Mouse (Mus musculus) lung, postnatal 10 days (tissue): ENCODE measurements around the gene Ddx27.

ENCODE experiments used
- DNase-seq: peaks from one replicate; pipeline ENCODE4 v3.0.0; 2021

Gene Ddx27

DNA sequence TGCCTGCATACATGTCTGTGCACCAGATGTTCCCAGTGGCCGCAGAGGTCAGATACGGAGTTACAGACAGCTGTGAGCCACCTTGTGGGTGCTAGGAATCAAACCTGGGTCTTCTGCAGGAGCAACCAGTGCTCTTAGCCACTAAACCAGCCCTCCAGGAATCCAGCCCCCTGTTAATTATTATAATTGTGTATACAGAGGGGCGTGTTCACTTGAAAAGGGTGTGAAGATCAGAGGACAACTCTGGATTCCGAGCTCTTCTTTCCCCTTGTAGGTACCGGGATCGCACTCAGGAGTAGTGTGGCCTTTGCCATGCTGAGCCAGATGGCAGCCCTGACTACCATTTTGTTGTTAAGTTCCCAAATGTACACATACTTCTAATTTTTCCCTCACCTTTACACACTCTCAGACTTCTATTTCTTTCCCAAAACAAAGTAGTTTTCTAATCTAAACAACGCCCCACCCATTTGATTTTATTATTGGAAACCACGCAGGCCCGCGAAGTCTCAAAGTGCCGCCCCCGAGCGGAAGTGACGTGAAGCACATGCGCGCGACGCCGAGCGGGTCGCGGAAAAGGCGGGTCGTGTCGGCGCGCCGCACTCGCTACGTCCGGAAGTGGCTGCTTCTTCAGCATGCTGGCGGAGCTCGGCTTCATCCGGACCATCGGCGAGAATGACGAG, at the start of gene Ddx27:
Ddx27 (plus strand) TSS at position 492 of the 680 bp plus-strand sequence.
- peak; percentile 95 for DNase-seq

DNA sequence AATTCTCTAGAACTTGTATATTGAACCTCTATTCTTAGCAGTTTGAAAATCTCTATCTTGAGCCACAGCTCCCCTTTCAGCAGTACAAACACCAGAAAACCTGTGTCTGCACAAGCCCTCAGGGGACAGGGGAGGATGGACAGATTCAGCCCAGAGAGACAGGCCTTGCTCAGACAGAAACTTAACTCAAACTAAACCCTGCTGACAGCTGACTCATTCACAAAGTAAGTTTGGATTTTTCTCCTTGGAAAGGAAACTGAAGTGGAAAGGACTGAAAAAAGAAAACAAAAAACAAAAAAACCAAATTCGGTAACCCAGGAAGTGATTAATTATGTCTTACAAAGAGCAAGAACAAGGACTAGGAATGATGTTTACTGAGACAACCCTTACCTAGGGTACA, 41.8 kb upstream of the Ddx27 start:
- DNase-seq, result no peak

DNA sequence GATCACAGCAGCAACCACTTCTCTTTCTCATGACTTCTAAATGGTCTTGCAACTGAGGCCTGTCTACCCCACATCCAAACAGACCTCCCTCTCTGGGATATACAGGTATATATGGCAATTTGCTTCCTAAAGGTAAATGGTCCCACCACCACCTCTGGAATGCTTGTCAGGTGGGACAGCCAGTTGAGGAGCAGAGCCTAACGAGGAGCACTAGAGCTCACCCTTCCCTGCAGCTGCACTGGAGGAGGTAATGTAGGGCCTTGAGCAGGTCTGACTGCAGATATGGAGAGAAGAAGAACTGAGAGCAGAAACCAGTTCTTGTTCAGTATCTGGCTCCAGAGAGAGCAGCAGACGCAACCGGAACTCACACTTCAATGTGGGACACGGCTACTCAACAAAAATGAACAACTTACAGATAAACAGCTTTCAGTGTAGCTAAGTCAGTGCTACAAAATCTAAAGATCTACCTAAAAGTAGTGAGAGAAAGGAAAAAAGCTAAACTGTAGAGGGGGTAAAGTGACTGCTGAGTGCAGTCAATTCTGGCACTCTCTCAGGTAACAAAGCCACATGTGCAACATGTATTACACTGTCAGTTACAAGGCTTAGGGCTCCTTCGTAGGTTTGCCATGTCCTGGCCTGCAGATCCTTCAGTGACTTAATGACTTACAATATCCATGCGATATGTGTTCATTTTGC, 40.7 kb upstream of the Ddx27 start:
- DNase-seq, result no peak

DNA sequence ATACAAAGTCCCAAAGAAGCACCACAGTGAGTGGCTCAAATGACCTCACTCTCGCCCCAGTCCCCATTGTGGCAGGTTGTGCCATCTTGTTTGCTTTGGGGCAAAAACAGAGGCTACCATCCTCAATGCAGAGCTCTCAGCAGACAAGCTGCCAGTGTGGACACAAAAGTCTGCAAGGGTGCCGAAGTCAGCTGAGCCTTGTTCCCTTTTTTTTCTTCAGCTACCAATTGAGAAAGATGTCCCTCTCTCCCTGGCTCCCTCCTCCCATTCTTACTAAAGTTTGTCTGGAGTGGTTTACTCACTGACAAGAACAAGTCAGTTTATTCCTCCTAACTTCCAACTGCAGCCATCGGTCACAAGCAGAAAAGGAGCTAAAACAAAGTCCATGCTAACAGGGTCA, 38.6 kb upstream of the Ddx27 start:
- DNase-seq, result peak; percentile 24

DNA sequence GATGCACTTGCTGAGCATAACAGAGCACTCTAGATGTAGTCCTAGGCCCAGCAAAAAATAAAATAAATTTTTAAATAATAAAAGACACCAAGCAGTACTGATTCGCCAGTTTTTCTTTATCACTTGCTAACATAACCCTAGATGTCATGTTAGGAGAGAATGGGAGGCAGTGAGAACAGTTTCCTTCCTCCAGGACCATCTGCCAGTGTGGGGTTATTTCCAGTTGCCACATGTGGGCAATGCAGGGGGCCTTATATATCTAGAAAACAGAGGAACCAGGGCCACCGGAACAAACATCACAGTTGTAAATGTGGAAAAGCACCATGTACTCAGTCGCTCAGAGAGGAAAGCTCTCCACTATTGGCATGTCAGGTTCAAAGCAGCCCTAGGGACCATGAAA, 37.5 kb upstream of the Ddx27 start:
- no peak for DNase-seq

DNA sequence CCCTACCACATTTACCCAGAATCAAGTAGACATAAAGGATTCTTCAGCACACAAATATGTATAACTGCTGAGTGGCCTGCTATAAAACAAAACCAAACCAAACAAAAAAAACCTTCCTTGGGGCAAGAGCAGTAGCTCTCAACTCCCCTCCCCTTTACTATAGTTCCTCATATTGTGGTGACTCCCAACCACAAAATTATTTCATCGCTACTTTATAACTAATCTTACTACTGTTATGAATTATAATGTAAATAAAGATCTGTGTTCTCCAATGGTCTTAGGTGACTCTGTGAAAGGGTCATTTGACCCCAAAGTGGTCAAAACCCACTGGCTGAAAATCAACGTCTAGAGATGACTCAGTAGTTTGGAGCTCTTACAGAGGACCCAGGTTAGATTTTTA, 34.8 kb upstream of the Ddx27 start:
- no peak for DNase-seq

DNA sequence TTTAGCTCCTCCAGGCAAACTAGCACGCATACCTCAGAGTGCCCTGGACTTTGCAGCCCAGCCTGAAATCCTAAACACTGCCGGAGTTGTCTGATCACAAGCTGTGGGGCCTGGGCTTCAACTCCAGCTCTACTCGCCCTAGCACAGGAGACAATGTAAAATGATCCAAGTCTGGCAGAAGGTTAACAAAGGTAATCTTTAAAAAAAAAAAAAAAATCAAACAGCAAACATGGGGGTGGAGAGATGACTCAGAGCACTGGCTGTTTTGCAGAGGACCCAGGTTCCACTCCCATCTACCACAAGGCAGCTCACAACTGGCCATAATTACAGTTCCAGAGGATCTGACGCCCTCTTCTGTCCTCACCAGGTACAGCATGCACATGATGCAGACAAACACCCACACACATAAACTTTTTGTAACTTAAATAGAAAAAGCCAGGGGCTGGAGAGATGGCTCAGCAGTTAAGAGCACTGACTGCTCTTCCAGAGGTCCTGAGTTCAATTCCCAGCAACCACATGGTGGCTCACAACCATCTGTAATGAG, 31.6 kb upstream of the Ddx27 start:
- DNase-seq, result no peak

DNA sequence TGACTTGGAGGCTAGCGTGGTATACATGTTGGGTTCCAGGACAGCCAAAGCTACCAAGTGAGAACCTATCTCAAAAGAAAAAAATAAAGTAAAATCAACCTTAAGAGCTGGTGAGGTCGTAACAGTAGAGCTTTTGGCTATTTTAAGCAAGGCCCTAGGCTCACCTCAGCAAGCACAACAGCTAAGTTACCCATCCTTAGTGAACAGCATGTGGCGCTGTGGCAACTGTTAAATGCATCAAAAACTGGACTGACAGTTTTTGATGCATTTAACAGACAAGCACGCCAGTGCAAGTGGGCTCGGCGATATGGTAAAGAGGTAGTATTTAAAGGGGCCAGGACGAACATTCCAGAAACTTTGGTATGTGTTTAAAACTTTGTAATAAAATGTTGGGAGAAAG, 24.1 kb upstream of the Ddx27 start:
- DNase-seq, result no peak

DNA sequence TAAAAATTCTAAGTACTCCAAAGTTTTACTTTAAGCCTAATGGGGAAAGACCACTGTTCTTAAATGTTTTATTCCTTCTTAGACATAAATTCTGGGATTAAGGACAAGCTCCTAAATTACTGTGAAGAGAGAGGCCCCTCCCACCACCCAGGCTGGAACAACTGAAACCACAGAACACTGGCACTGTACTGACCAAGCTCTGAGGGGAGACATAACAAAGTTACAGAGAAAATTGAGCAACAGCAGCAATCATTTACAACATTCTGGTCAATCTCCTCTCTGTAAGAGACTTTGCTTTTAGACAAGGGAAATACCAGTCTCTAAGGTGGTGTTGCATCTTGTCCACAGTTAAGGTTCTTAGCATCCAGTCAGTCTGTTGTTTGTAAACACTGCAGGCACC, 23.0 kb upstream of the Ddx27 start:
- DNase-seq, result peak; percentile 50

DNA sequence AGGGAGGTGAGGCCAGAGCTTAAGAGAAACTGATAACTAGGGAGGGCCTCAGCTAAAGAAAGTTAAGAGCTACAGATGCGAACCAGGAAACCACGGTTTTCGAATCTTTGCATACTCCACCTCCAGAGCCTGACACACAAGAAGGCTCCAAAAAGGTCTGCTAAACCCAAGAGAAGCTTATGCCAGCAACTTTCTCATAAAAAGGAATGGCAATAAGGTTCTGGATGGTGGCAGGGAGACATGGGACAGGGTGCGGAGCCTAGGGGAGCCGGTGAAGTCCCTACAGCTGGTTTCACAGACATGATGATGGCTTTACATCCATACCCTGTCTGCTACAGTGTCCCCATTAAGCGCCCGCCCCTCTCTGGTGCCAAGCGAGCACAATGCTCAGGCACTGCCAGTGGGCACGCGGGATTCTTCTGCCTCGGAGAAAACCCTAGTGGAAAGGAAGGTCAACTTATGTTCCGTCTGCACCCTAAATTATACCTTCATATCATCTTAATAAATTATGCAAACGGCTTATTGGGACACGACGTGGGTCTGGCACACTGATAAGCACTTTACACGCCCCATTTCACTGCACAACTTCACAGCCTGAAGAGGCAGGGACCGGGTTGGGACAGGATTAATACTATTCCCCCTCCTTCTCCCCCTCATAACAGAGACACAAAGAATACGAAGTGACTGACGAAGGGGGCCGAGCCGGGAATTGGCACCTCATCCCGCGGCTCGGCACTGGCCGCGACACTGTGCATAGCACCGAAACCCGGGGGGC, 19.8 kb upstream of the Ddx27 start:
- peak; percentile 22 for DNase-seq

DNA sequence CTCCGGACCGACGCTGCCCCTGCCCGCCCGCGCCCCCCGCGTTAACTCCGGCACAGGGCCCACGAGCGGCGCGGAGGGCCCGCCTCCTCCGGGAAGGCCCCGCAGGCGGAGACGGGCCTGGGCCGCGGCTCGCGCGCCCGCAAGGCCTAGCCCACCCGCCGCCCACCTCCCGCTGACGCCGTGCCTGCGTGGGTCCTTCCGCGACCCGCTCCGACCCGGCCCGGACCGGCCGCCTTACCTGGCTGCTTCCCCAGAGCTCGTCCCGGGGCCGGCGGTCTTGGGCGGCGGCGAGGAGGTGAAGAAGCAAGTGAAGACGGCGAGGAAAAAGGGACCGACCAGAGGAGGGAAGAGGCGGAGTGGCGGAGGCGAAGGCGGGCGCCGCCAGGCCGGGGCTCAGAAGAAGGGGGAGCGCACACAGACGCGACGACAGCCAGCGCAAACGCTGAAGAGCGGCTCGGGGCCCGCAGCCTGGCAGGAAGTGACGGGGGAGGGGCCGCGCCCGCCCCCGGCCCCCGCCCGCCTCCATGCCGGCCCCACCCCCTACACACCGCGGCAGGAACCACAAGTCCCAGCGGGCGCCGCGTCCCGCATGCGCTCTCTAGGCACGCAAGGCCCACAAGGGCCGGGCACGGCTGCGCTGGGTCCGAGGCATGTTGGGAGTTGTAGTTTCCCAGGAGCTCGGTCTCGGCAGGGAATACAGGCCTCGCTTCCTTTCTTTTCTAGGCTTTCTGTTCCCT, 19.0 kb upstream of the Ddx27 start, which contains the start of gene Stau1:
Stau1 (minus strand) TSS at position 504 of the 737 bp plus-strand sequence.
- peak; percentile 97 for DNase-seq

DNA sequence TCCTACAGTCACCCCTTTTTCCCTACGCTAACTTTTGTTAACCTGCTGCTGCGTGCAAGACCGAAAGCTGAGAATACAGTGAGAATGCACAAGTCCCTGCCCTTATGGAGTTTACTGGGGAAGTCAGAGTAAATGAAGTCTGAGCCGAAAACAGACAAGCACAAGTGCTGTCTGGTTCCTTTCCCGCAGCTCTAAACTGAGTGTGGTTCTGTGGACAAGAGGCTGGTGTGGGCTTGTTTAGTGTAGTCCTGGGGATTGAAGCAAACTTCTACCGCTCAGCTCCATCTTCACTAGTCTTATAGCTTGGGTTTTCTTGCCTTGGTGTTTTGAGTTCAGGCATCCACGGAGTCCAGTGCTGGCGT, 18.5 kb upstream of the Ddx27 start:
- no peak for DNase-seq

DNA sequence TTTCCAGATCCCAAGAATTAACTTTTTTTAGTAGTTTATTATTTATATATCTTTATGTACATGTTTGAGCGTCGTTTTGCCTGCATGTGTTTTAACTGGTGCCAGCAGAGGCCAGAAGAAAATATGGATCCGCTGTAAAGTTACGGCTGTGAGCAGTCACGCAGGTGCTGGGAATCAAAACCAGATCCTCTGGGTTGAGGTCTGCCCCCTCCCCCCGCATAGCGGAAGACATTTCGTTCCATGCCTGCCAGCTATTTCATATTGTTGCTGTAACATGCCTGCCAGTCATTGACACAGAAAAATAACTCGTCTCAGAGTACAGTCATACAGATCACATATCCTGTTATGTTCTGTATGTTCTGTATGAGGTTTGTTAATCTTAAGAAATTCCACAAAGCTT, 13.5 kb upstream of the Ddx27 start:
- DNase-seq, result no peak

DNA sequence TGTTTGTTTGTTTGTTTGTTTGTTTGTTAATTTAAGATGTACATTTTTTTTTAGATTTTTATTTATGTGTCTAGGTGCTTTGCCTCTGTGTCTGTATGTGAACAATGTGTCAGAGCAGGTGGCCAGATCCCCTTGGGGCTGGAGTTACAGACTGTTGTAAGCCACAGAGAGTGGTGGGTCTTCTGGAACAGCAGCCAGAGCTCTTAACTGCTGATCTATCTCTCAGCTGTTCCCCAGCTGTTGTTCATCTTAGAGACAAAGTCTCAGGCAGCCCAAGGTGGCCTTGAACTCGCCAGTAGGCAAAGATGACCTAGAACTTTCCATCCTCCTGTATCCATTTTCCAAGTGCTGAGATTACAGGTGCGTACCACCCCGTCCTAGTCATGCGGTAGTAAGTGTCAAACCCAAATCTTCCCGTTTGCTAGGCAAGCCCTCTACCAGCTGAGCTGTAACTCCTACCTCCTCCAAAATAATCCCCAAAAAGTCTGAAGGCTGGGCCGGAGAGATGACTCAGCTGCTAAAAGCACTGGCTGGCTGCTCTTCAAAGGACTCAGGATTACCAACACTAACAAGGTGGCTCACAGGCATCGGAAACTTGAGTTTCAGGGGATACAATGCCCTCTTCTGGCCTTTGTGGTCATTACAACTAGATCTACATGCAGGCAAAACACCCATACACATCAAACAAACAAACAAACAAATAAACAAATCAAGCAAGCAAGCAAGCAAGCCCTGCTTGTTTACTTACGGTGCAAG, 10.7 kb upstream of the Ddx27 start:
- DNase-seq, result peak; percentile 81

DNA sequence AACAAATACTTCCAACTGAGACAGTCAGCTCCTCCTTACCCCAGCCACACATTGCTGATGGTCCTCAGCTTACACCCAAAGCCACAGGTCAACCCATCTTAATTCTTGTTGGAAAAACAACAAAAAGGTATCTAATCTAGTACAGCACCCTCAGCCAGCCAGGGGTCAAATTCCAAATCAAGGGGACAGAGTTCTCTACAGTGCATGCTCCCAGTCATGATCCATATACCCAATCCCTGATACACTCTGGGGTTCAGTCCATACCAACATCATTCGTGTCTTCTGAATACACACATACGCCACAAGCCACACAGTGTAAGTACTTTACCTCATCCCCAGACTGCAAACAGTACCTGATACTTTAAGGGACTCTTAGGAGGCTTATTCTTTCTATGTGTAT, 8.6 kb upstream of the Ddx27 start:
- no peak for DNase-seq

DNA sequence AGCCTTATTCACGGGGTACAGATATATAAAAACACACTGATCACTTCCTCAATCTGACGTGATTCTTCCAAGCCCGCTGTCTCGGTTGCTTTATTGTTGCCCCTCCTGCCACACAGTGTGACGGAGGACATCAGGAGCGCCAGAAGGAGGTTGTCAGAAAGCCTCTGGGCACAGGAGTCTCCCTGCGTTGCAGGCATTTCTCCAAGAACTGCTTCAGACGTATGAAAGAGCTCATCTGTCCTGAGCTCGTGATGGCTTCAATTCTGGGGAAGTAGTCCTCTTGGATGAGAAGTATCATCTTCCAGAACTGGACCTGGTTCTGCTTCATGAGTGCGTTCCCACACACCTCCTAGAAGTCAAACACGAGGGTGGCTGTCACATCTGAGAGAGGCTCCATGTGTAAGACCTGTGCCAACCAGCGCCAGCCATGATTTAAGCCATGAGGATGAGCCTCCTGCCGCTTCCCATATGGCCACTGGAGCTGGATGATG, 7.9 kb upstream of the Ddx27 start:
- no peak for DNase-seq

DNA sequence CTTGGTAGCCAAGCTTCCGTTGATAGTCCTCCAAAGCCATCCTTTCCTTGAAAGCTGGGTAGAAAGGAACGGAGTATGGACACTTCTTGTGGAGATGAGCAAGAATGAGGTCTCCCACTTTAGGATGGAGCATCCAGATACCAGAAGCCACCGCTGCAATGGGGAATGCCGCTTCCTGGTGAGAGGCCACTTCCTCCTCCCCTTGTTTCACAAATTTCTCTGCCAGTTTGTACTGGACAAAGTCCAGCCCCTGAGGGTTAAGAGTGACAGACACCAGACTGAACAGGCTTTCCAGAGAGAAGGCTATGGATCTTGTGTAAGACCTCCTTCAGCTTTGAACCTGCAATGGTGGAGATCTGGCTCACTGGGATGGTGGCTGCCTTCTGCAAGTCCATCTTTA, 7.4 kb upstream of the Ddx27 start:
- peak; percentile 22 for DNase-seq

DNA sequence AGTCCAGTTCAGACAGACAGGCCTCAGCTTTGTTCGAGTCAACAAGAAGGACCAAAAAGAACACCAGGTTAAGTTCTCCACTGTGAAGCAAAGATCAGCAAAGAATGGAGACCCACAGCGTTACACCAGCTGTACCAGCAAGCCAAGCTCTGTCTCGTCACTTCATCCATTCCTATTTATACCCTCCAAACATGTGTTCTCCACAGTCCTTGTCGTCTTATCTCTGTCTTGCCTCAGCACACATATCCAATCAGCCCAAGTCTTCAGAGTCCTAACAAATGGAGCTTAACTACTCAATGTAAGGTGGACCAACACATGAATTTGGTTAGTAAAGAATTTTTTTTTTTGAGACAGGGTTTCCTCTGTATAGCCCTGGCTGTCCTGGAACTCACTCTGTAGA, 5.5 kb upstream of the Ddx27 start:
- no peak for DNase-seq

DNA sequence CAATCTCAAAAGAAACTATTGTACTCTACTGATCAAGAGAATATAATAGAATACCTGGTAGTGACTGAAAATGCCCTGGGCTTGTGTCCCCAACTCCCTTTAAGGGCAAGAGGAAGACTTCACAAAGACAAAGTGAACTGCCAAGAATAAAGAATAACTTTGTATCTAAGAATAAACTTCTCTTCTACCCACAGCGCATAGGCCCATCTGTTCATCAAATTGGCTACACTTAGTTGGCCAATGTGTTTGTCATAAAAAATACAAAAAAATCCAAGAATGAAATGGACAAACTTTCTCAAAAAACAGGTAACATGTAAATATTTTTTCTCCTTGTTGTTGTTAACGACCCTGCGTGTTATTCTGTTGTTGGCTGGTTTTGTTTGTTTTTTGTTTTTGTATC, 4.4 kb upstream of the Ddx27 start:
- no peak for DNase-seq

DNA sequence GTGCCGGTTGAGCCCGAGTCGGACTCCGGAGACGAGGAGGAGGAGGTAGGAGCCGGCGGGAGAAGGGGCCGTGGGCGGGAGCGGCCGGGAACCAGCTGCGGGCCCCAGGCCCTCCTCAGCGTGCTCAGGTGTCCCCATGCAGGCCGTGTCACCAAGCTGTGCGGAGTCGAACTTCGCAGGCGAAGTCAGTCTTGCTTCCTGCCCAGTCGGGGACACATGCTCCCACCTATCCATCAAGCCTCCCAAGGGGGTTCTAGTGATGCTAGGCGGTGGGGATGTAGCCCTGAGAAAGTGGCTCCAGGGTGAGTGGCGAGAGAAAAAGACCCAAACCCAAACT, 357 bp downstream of the Ddx27 start:
- no peak for DNase-seq

DNA sequence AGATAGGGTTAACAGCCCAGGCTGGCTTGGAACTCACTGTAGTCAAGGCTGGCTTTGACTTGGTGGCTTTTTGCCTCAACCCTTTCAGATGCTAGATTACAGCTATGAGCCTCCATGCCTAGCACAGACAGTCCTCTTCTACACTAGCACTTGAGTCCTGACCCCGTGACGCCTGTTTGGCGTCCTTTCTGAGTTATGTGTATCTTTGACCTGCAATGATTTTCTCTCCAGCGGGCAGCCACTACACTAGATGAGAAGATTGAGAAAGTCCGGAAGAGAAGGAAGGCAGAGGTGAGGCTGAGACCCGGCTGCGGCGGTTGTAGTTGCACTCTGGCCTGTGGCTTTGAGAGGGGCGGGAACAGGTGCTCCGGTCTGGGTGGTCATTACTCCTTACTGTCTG, 4.4 kb downstream of the Ddx27 start:
- no peak for DNase-seq

DNA sequence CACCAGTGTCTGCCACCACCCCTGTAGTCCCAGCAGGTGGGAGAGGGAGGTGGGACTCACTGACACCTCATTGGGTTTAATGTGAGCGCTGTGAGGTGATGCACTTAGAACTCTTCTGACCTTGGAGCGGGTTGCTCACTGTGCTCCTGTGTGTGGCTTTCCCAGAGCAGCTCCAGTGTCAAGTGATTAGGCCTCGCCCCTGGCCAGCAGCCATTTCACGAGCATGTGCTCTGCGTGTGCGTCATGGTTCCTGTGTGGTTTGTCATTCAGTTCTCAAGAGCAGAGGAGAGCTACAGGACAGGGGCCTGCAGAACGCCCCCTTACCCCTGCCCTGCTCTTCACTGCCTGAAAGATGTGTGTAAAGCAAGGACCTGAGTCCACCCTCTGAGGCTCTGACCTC, 13.6 kb downstream of the Ddx27 start:
- no peak for DNase-seq
